Mouse (Mus musculus) limb, embryonic 12.5 days (tissue): ENCODE measurements around the gene Dyrk3. TPM values are rescaled to one million over a fixed set of nuclear protein-coding genes. Genes with fewer than 3 reads are reported as not detected.
A peak's percentile ranks its signal among the peaks of the same experiment; 100 is the strongest.

ENCODE experiments used
- ATAC-seq: fragments of 200-750 bp; cut with Nextera tagmentation; 2 replicates; pipeline ENCODE4 v1.8.0; 2017; ENCODE audit warnings: low read depth, moderate TSS enrichment; ENCODE audit not compliant: insufficient number of reproducible peaks, insufficient read depth, low FRiP score, low TSS enrichment
- H3K27ac ChIP-seq: fragments of 300-500 bp; sonication (generic); 2 replicates; pipeline ENCODE4 v1.5.1; 2016; ENCODE audit warnings: mild to moderate bottlenecking, moderate library complexity
- H3K27me3 ChIP-seq: fragments of 300-500 bp; sonication (generic); 2 replicates; pipeline ENCODE4 v1.6.1; 2016; ENCODE audit warnings: mild to moderate bottlenecking, moderate library complexity
- H3K36me3 ChIP-seq: fragments of 300-500 bp; sonication (generic); 2 replicates; pipeline ENCODE4 v1.6.1; 2016; ENCODE audit warnings: mild to moderate bottlenecking, moderate library complexity
- H3K4me1 ChIP-seq: fragments of 300-500 bp; sonication (generic); replicated peaks from 2 replicates; pipeline ENCODE4 v1.6.1; 2016
- H3K4me2 ChIP-seq: fragments of 300-500 bp; sonication (generic); 2 replicates; pipeline ENCODE4 v1.6.1; 2016; ENCODE audit warnings: mild to moderate bottlenecking, moderate library complexity
- H3K4me3 ChIP-seq: fragments of 300-500 bp; sonication (generic); replicated peaks from 2 replicates; pipeline ENCODE4 v1.5.1; 2016; ENCODE audit warnings: mild to moderate bottlenecking
- H3K9ac ChIP-seq: fragments of 300-500 bp; sonication (generic); replicated peaks from 2 replicates; pipeline ENCODE4 v1.6.1; 2016; ENCODE audit warnings: mild to moderate bottlenecking, moderate library complexity
- H3K9me3 ChIP-seq: fragments of 300-500 bp; sonication (generic); 2 replicates; pipeline ENCODE4 v1.6.1; 2016; ENCODE audit warnings: mild to moderate bottlenecking, moderate library complexity
- WGBS: fragments of 180-500 bp; shearing (Covaris S2); methylation state at CpG from one replicate; pipeline ENCODE4 v1.1.7; 2016; 5-methylcytosine and 5-hydroxymethylcytosine counted together
- polyA plus RNA-seq: library from polyadenylated mRNA; unstranded; fragments of >200 nt; fragmentation: Nextera tagmentation; extraction: Ambion mirVana; gene quantifications from 2 replicates; pipeline ENCODE4 v1.2.1, GENCODE M21; 2016

The Dyrk3 gene
- polyA plus RNA-seq, 1 experiment from 2014 or later, result 5.5 TPM

DNA sequence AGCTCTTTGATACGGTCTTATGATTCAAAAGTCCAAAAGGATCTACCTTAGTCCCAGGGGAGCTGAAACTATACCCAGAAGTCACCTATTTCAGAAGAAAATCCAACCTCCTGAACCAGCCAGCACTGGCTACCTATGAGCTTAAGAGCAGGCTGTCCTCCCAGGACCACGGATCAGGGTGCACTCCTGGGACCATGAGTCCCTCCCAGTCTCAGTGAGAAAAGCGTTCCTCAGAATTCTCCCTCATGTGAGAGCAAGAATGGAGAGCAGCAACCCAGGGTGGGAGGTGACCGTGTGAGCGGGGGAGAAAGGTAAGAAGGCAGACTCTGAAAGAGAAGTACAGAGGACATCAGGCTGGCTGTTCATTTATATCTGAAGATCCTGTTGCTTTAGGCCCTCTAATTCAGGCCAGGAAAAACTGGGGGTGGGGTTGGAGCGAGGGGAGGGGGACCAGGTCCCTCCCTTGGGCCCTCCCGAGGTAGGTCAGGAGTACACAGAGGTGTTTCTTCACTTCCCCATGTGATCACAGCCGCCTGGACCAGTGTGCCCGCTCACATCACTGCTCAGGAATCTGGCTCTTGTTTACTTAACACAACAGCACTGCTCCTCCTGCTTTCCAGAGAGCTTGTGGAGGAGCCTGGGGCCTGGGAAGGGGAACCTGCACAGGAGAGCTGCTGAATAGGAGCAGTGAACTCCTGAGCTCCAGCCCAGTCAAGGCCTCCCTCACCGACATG is 30.4 kb downstream of the Dyrk3 start:
- no peaks in the 10 kb centered on the region for H3K9me3 ChIP-seq
- ATAC-seq, result peak; percentile 86
- H3K27ac ChIP-seq, result peak overlapping the region; percentile 87
- 43% methylated on average over 10 of the region's 10 CpGs for WGBS
- H3K4me2 ChIP-seq, result no peak overlapping the region
- no peaks in the 10 kb centered on the region for H3K36me3 ChIP-seq
- peaks cover 15% of the 10 kb centered on the region; the same call in 1 of the 2 replicates for H3K4me1 ChIP-seq
- H3K27me3 ChIP-seq, result no peaks in the 10 kb centered on the region
- H3K4me3 ChIP-seq, result no peak overlapping the region
- no peak overlapping the region for H3K9ac ChIP-seq

DNA sequence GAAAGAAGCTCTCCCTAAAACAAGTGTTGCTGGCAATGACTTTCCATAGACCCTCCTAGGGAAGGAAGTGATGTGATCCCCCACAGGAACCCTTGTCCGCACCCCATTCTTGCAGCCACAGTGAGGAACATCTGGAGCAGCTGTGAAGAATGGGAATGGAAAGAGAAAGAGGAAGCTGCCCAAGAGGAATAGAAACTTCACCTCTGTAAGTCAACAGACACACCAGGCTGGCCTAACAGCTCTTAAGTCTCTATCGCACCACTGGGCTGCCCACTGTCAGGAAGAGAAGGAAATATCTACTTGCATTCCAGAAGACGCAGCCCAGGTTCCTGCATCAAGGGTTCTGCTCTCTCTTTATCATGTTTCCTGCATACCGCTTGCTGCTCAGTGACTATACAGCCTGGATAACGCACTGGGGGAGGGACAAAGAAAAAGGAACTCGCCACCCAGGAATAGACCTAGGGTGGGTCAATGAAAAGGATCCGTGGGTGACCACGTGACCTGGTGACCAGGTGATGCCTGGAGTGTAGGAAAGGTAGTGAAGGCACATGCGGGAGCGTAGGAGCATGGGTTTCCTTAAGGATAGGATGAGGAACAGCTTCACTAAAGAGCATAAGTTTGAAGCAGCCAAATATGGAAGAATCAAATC is 34.2 kb downstream of the Dyrk3 start:
- 85% methylated on average over 10 of the region's 10 CpGs for WGBS

DNA sequence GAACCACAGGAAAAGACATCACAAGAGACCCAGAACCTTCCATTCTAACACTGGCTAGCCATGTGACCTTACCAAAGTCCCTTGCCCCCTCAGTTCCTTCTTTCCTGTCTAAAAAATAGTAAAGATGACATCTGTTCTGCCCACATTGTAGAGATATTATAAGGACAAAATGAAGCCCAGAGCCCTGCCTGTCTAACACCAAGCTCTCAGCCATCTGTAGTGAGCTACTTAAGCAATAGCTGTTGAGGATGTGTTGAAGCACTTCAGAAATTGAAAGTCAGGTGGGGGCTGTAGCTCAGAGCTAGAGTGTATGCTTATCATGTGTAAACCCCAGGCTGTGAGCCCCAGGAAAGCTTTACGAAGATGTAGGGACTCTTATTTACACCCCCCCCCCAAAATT is 37.3 kb downstream of the Dyrk3 start:
- Histone ChIP-seq H3K27ac (no peak overlapping the region), H3K36me3 (no peaks in the 10 kb centered on the region), H3K9me3 (no peaks in the 10 kb centered on the region), H3K4me2 (no peak overlapping the region), H3K27me3 (no peaks in the 10 kb centered on the region), H3K9ac (no peak overlapping the region), H3K4me3 (no peak overlapping the region), H3K4me1 (peaks cover 8% of the 10 kb centered on the region; the same call in 1 of the 2 replicates)
- ATAC-seq, result no peak
- WGBS, result 68% methylated on average over 1 of the region's 1 CpGs

More for the DNA sequence above, 34.2 kb downstream of the Dyrk3 start:
- no peaks in the 10 kb centered on the region for H3K27me3 ChIP-seq
- no peaks in the 10 kb centered on the region for H3K36me3 ChIP-seq
- H3K4me2 ChIP-seq, result no peak overlapping the region
- no peak overlapping the region for H3K27ac ChIP-seq
- no peak for ATAC-seq
- no peak overlapping the region for H3K4me3 ChIP-seq
- no peaks in the 10 kb centered on the region for H3K9me3 ChIP-seq
- H3K4me1 ChIP-seq, result peaks cover 12% of the 10 kb centered on the region; the same call in 1 of the 2 replicates
- H3K9ac ChIP-seq, result no peak overlapping the region

DNA sequence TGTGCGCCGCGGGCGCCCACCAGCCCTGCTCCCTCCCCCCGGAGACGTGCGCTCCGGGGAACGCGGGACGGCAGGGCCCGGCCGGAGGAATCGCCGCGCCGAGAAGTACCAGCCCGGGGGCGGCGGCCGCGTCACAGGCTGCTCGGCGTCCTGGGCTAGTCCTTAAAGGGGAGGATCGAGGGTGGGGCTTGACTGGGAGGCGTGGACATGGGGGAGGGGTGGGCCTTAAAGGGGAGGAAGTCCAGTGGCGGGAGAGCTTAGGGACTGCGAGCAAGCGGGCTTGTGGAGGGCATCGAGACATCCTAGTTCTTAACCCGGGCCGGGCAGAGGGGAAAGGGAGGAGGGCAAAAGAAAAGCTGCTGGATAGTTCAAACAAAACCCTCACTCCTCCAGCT is 40.4 kb downstream of the Dyrk3 start, which contains the start of gene Mapkapk2:
Mapkapk2 (minus strand) TSS at position 127 of the 395 bp plus-strand sequence.
- peak; percentile 90 for ATAC-seq

DNA sequence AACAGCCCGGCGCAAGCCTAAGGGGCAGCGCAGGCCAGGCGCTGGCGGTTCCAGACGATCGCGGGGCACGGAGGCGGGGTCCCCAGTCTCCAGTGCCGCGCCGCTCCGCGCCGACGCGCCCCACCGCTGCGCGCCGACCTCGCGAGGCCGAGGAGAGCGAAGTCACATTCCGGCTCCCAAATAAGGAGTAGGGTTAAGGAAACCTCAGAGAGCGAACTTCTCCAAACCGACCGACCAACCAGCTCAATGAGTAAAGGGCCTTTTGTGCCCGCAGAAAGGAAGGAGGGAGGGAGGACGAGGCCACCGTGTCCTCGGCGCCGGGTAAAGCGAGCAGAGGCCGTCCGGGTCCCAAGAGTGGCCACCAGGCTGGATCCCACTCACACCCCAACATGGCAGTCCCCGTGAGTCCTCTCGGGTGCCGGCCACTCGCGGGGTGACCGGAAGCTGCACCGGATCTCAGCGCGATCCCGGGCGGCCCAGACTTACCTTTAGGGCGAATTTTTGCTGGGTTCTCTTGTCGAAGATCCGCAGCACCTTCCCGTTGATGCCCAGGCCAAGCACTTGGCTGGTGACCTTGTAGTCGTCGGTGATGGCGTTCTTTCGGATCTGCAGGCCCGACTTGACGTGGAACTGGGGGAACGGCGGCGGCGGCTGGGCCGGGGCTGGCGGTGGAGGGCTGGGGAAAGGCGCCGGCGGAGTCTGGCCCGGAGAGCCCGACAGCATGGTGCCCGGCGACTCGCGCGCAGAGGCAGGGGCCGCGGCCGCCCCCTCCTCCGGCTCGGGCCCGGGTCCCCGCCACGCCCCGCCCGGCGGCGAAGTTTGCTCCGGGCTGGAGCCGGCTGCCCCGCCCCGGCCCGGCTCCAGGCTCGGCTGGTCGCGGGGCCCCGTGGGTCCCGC is 41.1 kb downstream of the Dyrk3 start:
- Histone ChIP-seq H3K27me3 (no peaks in the 10 kb centered on the region), H3K36me3 (no peaks in the 10 kb centered on the region), H3K4me2 (peak overlapping the region; percentile 79), H3K9ac (peak overlapping the region; percentile 95), H3K4me3 (peak overlapping the region; percentile 96), H3K9me3 (no peaks in the 10 kb centered on the region), H3K4me1 (peaks cover 38% of the 10 kb centered on the region), H3K27ac (peak overlapping the region; percentile 93)
- under 1% methylated on average over 86 of the region's 98 CpGs for WGBS
- peak; percentile 66 for ATAC-seq

More for the DNA sequence above, 40.4 kb downstream of the Dyrk3 start, which contains the start of gene Mapkapk2:
- Histone ChIP-seq H3K27ac (peak within 1 kb of the TSS; percentile 93), H3K9me3 (no peaks in the 10 kb centered on the region), H3K36me3 (no peaks in the 10 kb centered on the region), H3K9ac (peak within 1 kb of the TSS; percentile 95), H3K4me3 (peak within 1 kb of the TSS; percentile 96), H3K4me1 (peaks cover 31% of the 10 kb centered on the region), H3K27me3 (no peaks in the 10 kb centered on the region), H3K4me2 (peak within 1 kb of the TSS; percentile 79)
- under 1% methylated on average over 21 of the region's 32 CpGs for WGBS

DNA sequence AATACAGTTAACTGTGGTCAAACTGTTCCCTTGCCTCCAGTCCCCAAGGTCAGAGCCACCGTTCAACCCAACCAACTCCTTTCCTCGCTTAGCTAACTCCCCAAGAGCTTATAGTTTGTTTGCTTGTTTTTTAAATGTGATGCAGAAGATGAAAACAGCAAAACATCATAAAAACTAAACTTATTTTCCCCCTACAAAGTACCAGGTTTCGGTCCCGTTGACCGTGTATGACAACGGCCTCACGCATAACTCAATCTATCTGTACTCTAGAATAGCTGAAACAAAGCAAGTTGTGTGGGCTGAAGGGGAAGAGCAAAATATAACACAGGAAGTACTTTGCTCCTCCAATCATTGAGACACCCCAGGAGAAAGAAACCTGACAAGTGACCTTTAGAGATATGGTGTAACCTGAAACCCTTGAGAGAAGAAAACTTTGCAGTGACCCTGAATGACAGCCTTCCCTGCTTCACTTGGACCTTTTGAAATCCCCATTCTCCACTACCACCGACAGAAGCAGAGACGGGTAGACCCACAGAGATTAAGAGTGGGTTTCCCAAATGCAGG is 41.9 kb downstream of the Dyrk3 start:
- H3K36me3 ChIP-seq, result no peaks in the 10 kb centered on the region
- 36% methylated on average over 9 of the region's 9 CpGs for WGBS
- H3K4me1 ChIP-seq, result peaks cover 42% of the 10 kb centered on the region
- peak overlapping the region; percentile 93 for H3K27ac ChIP-seq
- no peaks in the 10 kb centered on the region for H3K27me3 ChIP-seq
- H3K4me2 ChIP-seq, result peak overlapping the region; percentile 79
- H3K4me3 ChIP-seq, result peak overlapping the region; percentile 96
- H3K9me3 ChIP-seq, result no peaks in the 10 kb centered on the region
- H3K9ac ChIP-seq, result peak overlapping the region; percentile 95
- ATAC-seq, result no peak

DNA sequence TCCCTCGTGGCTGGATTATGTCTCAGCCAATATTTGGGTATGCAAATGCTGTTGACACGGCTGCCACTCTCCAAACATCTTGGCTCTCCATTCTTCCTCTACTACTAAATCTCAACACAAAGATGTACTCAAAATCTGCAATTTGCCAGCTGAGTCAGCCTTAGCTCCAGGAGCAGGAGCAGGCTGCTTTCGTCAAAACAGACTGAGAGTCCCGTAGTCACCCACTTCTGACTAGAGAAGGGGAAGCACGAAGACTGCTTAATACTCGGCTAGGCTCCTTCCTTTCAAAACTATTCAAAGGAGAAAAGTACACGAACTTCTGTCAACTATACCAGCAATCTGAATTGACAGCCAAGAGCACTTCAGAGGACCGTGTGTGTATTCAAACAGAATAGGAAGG is 42.6 kb downstream of the Dyrk3 start:
- Histone ChIP-seq H3K27ac (no peak overlapping the region), H3K27me3 (no peaks in the 10 kb centered on the region), H3K4me3 (peak overlapping the region; percentile 96), H3K9me3 (no peaks in the 10 kb centered on the region), H3K9ac (peak overlapping the region; percentile 95), H3K36me3 (no peaks in the 10 kb centered on the region), H3K4me1 (peaks cover 48% of the 10 kb centered on the region), H3K4me2 (peak overlapping the region; percentile 79)
- 56% methylated on average over 8 of the region's 8 CpGs for WGBS
- ATAC-seq, result no peak

DNA sequence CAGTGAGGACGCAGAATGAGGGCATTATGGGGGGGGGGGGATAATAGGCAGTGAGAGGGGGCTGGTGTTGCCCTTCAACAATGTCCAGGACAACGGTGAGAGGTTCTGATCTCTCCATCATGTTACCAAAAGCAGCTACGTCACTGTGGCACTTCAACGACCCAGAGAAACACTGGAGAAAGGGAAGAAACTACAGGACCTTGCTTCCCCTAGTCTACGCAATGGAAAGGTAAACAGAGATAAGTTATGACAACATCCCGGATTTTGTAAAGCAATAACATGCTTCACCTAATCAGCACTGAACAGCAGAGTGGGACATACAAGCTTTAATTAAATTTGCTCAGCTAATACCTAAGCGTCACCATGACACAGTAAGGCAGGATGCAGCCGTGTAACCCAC is 44.3 kb downstream of the Dyrk3 start:
- H3K4me1 ChIP-seq, result peaks cover 65% of the 10 kb centered on the region
- WGBS, result 89% methylated on average over 8 of the region's 8 CpGs

DNA sequence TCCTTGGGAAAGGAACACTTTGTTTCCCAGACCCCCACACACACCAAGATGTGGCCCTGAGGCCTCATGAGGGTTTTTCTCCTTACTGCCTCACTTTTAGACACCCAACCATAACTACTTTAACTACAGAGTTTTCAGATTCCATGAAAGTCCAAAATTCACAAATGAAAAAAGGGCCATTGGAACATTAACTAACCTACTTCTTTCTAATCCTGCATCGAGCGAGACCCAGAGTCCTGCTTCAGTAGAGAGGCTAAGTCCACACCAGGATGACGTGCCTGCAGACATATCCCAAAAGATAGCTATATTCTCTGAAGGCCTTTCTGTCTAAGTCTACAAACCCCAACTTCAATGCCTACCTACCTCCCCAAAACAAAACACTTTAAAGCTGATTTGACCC is 45.3 kb downstream of the Dyrk3 start:
- no peak for ATAC-seq
- 97% methylated on average over 3 of the region's 3 CpGs for WGBS
- H3K4me2 ChIP-seq, result no peak overlapping the region
- no peak overlapping the region for H3K27ac ChIP-seq
- H3K9ac ChIP-seq, result no peak overlapping the region
- no peaks in the 10 kb centered on the region for H3K27me3 ChIP-seq
- no peak overlapping the region for H3K4me3 ChIP-seq
- H3K9me3 ChIP-seq, result no peaks in the 10 kb centered on the region
- H3K36me3 ChIP-seq, result no peaks in the 10 kb centered on the region
- peaks cover 73% of the 10 kb centered on the region for H3K4me1 ChIP-seq

More for the DNA sequence above, 44.3 kb downstream of the Dyrk3 start:
- Histone ChIP-seq H3K4me2 (no peak overlapping the region), H3K36me3 (no peaks in the 10 kb centered on the region), H3K9me3 (no peaks in the 10 kb centered on the region), H3K27ac (no peak overlapping the region), H3K9ac (no peak overlapping the region), H3K4me3 (no peak overlapping the region), H3K27me3 (no peaks in the 10 kb centered on the region)
- ATAC-seq, result no peak

DNA sequence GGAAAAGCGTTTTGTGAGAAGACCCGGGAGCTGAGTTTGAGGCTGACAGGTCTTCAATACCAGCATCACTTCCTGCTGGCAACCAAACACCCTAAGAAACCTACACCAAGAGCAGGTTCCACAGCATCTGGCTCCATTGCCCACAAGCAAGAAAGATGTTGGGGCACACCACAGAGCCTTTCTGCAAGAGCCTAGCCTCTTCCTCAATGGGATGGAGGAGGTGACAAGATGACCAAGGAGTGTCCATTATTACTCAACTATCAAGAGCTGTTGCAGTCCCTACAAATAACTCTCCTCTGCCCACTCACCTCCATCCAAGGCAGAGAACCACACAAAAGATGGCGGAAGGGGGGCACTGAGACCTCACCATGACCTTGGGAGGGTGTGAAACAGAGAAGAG is 46.0 kb downstream of the Dyrk3 start:
- Histone ChIP-seq H3K4me2 (no peak overlapping the region), H3K27ac (no peak overlapping the region), H3K27me3 (no peaks in the 10 kb centered on the region), H3K9ac (no peak overlapping the region), H3K9me3 (no peaks in the 10 kb centered on the region), H3K4me3 (no peak overlapping the region), H3K4me1 (peaks cover 76% of the 10 kb centered on the region), H3K36me3 (no peaks in the 10 kb centered on the region)
- no peak for ATAC-seq
- 88% methylated on average over 3 of the region's 3 CpGs for WGBS
